Mouse (Mus musculus) lung, embryonic 15.5 days (tissue): Measurements from ENCODE around the gene Eef1akmt2. TPM values are rescaled to one million over a fixed set of nuclear protein-coding genes. Genes with fewer than 3 reads are reported as not detected.

ENCODE experiments used
- ATAC-seq: fragments of 200-750 bp; cut with Nextera tagmentation; 2 replicates; pipeline ENCODE4 v1.8.0; 2017; ENCODE audit warnings: moderate number of reproducible peaks, borderline replicate concordance; ENCODE audit not compliant: low FRiP score, low TSS enrichment; ENCODE audit errors: extremely low read depth
- H3K27ac ChIP-seq: fragments of 300-500 bp; sonication (generic); 2 replicates; pipeline ENCODE4 v1.5.1; 2015; ENCODE audit warnings: moderate library complexity, mild to moderate bottlenecking, inconsistent platforms
- H3K27me3 ChIP-seq: fragments of 300-500 bp; sonication (generic); 2 replicates; pipeline ENCODE4 v1.6.1; 2015; ENCODE audit warnings: inconsistent platforms
- H3K36me3 ChIP-seq: fragments of 300-500 bp; sonication (generic); 2 replicates; pipeline ENCODE4 v1.6.1; 2015; ENCODE audit warnings: inconsistent platforms
- H3K4me1 ChIP-seq: fragments of 300-500 bp; sonication (generic); 2 replicates; pipeline ENCODE4 v1.6.1; 2015; ENCODE audit warnings: inconsistent platforms
- H3K4me2 ChIP-seq: fragments of 300-500 bp; sonication (generic); 2 replicates; pipeline ENCODE4 v1.6.1; 2015; ENCODE audit warnings: inconsistent platforms, mild to moderate bottlenecking, moderate library complexity
- H3K4me3 ChIP-seq: fragments of 300-500 bp; sonication (generic); 2 replicates; pipeline ENCODE4 v1.5.1; 2015; ENCODE audit warnings: mild to moderate bottlenecking, inconsistent platforms
- H3K9ac ChIP-seq: fragments of 300-500 bp; sonication (generic); 2 replicates; pipeline ENCODE4 v1.6.1; 2015; ENCODE audit warnings: inconsistent platforms
- H3K9me3 ChIP-seq: fragments of 300-500 bp; sonication (generic); 2 replicates; pipeline ENCODE4 v1.6.1; 2016; ENCODE audit warnings: inconsistent platforms
- WGBS: fragments of 180-500 bp; shearing (Covaris S2); methylation state at CpG from one replicate; pipeline ENCODE4 v1.1.7; 2015; 5-methylcytosine and 5-hydroxymethylcytosine counted together
- polyA plus RNA-seq: library from polyadenylated mRNA; unstranded; fragments of >200 nt; fragmentation: Nextera tagmentation; extraction: Ambion mirVana; gene quantifications from 2 replicates; pipeline ENCODE4 v1.2.1, GENCODE M21; 2015

Eef1akmt2 gene
- polyA plus RNA-seq, 1 experiment from 2014 or later, result 59.6 TPM

GRCm38 (mm10) chr7:132799119-132800016 is 53.1 kb downstream of the Eef1akmt2 start:
- Histone ChIP-seq H3K9ac (no peak overlapping the region), H3K4me1 (peaks cover 34% of the 10 kb centered on the region), H3K27ac (no peak overlapping the region), H3K9me3 (no peaks in the 10 kb centered on the region), H3K4me3 (no peak overlapping the region), H3K36me3 (no peaks in the 10 kb centered on the region), H3K27me3 (no peaks in the 10 kb centered on the region), H3K4me2 (no peak overlapping the region)
- no peak for ATAC-seq
- 81% methylated on average over 5 of the region's 5 CpGs for WGBS

- H3K9me3 ChIP-seq, result no peaks in the 10 kb centered on the region
- no peak overlapping the region for H3K9ac ChIP-seq
- no peak for ATAC-seq
- peaks cover 30% of the 10 kb centered on the region for H3K4me1 ChIP-seq
- no peak overlapping the region for H3K27ac ChIP-seq
- H3K27me3 ChIP-seq, result no peaks in the 10 kb centered on the region
- WGBS, result 85% methylated on average over 5 of the region's 5 CpGs
- no peak overlapping the region for H3K4me2 ChIP-seq
- no peaks in the 10 kb centered on the region for H3K36me3 ChIP-seq
- H3K4me3 ChIP-seq, result no peak overlapping the region
These were observed 57.3 kb downstream of the Eef1akmt2 start for GRCm38 (mm10) chr7:132795141-132795540.

GRCm38 (mm10) chr7:132793467-132793866 is 59.0 kb downstream of the Eef1akmt2 start:
- peaks cover 25% of the 10 kb centered on the region for H3K4me1 ChIP-seq
- 57% methylated on average over 6 of the region's 6 CpGs for WGBS

GRCm38 (mm10) chr7:132790447-132791219 is 61.8 kb downstream of the Eef1akmt2 start:
- H3K4me2 ChIP-seq, result no peak overlapping the region
- ATAC-seq, result no peak
- H3K9ac ChIP-seq, result no peak overlapping the region
- H3K27ac ChIP-seq, result no peak overlapping the region
- WGBS, result 82% methylated on average over 14 of the region's 14 CpGs
- H3K27me3 ChIP-seq, result no peaks in the 10 kb centered on the region
- peaks cover 44% of the 10 kb centered on the region for H3K4me1 ChIP-seq
- H3K36me3 ChIP-seq, result no peaks in the 10 kb centered on the region
- no peaks in the 10 kb centered on the region for H3K9me3 ChIP-seq
- no peak overlapping the region for H3K4me3 ChIP-seq

More at GRCm38 (mm10) chr7:132793467-132793866, 59.0 kb downstream of the Eef1akmt2 start:
- Histone ChIP-seq H3K27ac (no peak overlapping the region), H3K9me3 (no peaks in the 10 kb centered on the region), H3K4me2 (no peak overlapping the region), H3K27me3 (no peaks in the 10 kb centered on the region), H3K9ac (no peak overlapping the region), H3K36me3 (no peaks in the 10 kb centered on the region), H3K4me3 (no peak overlapping the region)
- ATAC-seq, result no peak; the same call in 1 of the 2 replicates

- H3K27me3 ChIP-seq, result no peaks in the 10 kb centered on the region
- H3K4me1 ChIP-seq, result peaks cover 49% of the 10 kb centered on the region
- no peak overlapping the region for H3K27ac ChIP-seq
- WGBS, result 82% methylated on average over 13 of the region's 13 CpGs
- no peak overlapping the region for H3K4me2 ChIP-seq
- no peaks in the 10 kb centered on the region for H3K36me3 ChIP-seq
- H3K9me3 ChIP-seq, result no peaks in the 10 kb centered on the region
- no peak overlapping the region for H3K4me3 ChIP-seq
- ATAC-seq, result no peak
- H3K9ac ChIP-seq, result no peak overlapping the region
These were observed 63.6 kb downstream of the Eef1akmt2 start for GRCm38 (mm10) chr7:132788826-132789225.

GRCm38 (mm10) chr7:132787496-132788190 is 64.8 kb downstream of the Eef1akmt2 start:
- H3K27me3 ChIP-seq, result no peaks in the 10 kb centered on the region
- ATAC-seq, result no peak
- no peaks in the 10 kb centered on the region for H3K36me3 ChIP-seq
- no peak overlapping the region for H3K4me2 ChIP-seq
- no peaks in the 10 kb centered on the region for H3K9me3 ChIP-seq
- no peak overlapping the region for H3K9ac ChIP-seq
- H3K4me3 ChIP-seq, result no peak overlapping the region
- H3K4me1 ChIP-seq, result peaks cover 41% of the 10 kb centered on the region
- peak overlapping the region; percentile 18 for H3K27ac ChIP-seq
- 72% methylated on average over 4 of the region's 4 CpGs for WGBS

GRCm38 (mm10) chr7:132787022-132787421 is 65.5 kb downstream of the Eef1akmt2 start:
- Histone ChIP-seq H3K9me3 (no peaks in the 10 kb centered on the region), H3K4me1 (peaks cover 43% of the 10 kb centered on the region), H3K27me3 (no peaks in the 10 kb centered on the region), H3K9ac (no peak overlapping the region), H3K4me3 (no peak overlapping the region), H3K36me3 (no peaks in the 10 kb centered on the region), H3K27ac (peak overlapping the region; percentile 18), H3K4me2 (no peak overlapping the region)
- no peak for ATAC-seq
- WGBS, result 85% methylated on average over 4 of the region's 4 CpGs

GRCm38 (mm10) chr7:132786522-132786921 is 66.0 kb downstream of the Eef1akmt2 start:
- WGBS, result 23% methylated on average over 4 of the region's 4 CpGs
- no peak overlapping the region for H3K4me2 ChIP-seq

GRCm38 (mm10) chr7:132786011-132786410 is 66.5 kb downstream of the Eef1akmt2 start:
- Histone ChIP-seq H3K9ac (no peak overlapping the region), H3K4me3 (no peak overlapping the region), H3K27ac (peak overlapping the region; percentile 42), H3K36me3 (no peaks in the 10 kb centered on the region), H3K9me3 (no peaks in the 10 kb centered on the region), H3K4me2 (no peak overlapping the region), H3K27me3 (no peaks in the 10 kb centered on the region), H3K4me1 (peaks cover 47% of the 10 kb centered on the region)
- ATAC-seq, result no peak
- 31% methylated on average over 7 of the region's 7 CpGs for WGBS

More at GRCm38 (mm10) chr7:132786522-132786921, 66.0 kb downstream of the Eef1akmt2 start:
- no peaks in the 10 kb centered on the region for H3K36me3 ChIP-seq
- H3K27ac ChIP-seq, result peak overlapping the region; percentile 18
- no peak overlapping the region for H3K4me3 ChIP-seq
- H3K9me3 ChIP-seq, result no peaks in the 10 kb centered on the region
- H3K9ac ChIP-seq, result no peak overlapping the region
- H3K27me3 ChIP-seq, result no peaks in the 10 kb centered on the region
- peaks cover 43% of the 10 kb centered on the region for H3K4me1 ChIP-seq
- 0 out of 2 replicates have a peak, but pooled peaks have one; percentile 32 for ATAC-seq

- Histone ChIP-seq H3K4me2 (no peak overlapping the region), H3K27ac (no peak overlapping the region), H3K4me3 (no peak overlapping the region), H3K36me3 (no peaks in the 10 kb centered on the region), H3K9me3 (no peaks in the 10 kb centered on the region), H3K27me3 (no peaks in the 10 kb centered on the region), H3K4me1 (peaks cover 54% of the 10 kb centered on the region), H3K9ac (no peak overlapping the region)
- ATAC-seq, result no peak
- WGBS, result 67% methylated on average over 5 of the region's 5 CpGs
These were observed 68.4 kb downstream of the Eef1akmt2 start for GRCm38 (mm10) chr7:132784101-132784500.

- H3K9ac ChIP-seq, result no peak overlapping the region
These were observed 70.6 kb downstream of the Eef1akmt2 start for GRCm38 (mm10) chr7:132781850-132782249.

More at GRCm38 (mm10) chr7:132781850-132782249, 70.6 kb downstream of the Eef1akmt2 start:
- 50% methylated on average over 6 of the region's 6 CpGs for WGBS
- ATAC-seq, result no peak
- Histone ChIP-seq H3K27me3 (no peaks in the 10 kb centered on the region), H3K27ac (peak overlapping the region; percentile 25), H3K4me2 (no peak overlapping the region), H3K9me3 (no peaks in the 10 kb centered on the region), H3K4me3 (no peak overlapping the region), H3K4me1 (peaks cover 47% of the 10 kb centered on the region), H3K36me3 (peaks cover 14% of the 10 kb centered on the region)
